Mouse (Mus musculus) forebrain, postnatal 0 days (tissue): ENCODE measurements around the gene Ube2b. TPM values are rescaled to one million over a fixed set of nuclear protein-coding genes. Genes with fewer than 3 reads are reported as not detected.

ENCODE experiments used
- ATAC-seq: fragments of 200-750 bp; cut with Nextera tagmentation; 2 replicates; pipeline ENCODE4 v1.8.0; 2017; ENCODE audit warnings: mild to moderate bottlenecking, moderate library complexity
- DNase-seq: peaks from one replicate; pipeline ENCODE4 v3.0.0-alpha.2; 2015
- H3K27ac ChIP-seq: fragments of 300-500 bp; sonication (generic); 2 replicates; pipeline ENCODE4 v1.5.1; 2014; ENCODE audit warnings: low read depth, mild to moderate bottlenecking, antibody characterized with exemption, low read length, moderate library complexity, mixed read lengths
- H3K27me3 ChIP-seq: fragments of 300-500 bp; sonication (generic); 2 replicates; pipeline ENCODE4 v1.6.1; 2014; ENCODE audit warnings: mild to moderate bottlenecking, low read length, mixed read lengths; ENCODE audit not compliant: insufficient read depth
- H3K36me3 ChIP-seq: fragments of 300-500 bp; sonication (generic); 2 replicates; pipeline ENCODE4 v1.6.1; 2014; ENCODE audit warnings: mild to moderate bottlenecking, moderate library complexity; ENCODE audit not compliant: insufficient read depth
- H3K4me1 ChIP-seq: fragments of 300-500 bp; sonication (generic); 2 replicates; pipeline ENCODE4 v1.6.1; 2014; ENCODE audit warnings: antibody characterized with exemption; ENCODE audit not compliant: insufficient read depth
- H3K4me2 ChIP-seq: fragments of 300-500 bp; sonication (generic); 2 replicates; pipeline ENCODE4 v1.6.1; 2014; ENCODE audit warnings: low read depth, mild to moderate bottlenecking, moderate library complexity
- H3K4me3 ChIP-seq: fragments of 300-500 bp; sonication (generic); 2 replicates; pipeline ENCODE4 v1.5.1; 2014; ENCODE audit warnings: low read depth, low read length, mixed read lengths
- H3K9ac ChIP-seq: fragments of 300-500 bp; sonication (generic); 2 replicates; pipeline ENCODE4 v1.6.1; 2014; ENCODE audit warnings: mild to moderate bottlenecking
- H3K9me3 ChIP-seq: fragments of 300-500 bp; sonication (generic); 2 replicates; pipeline ENCODE4 v1.6.1; 2016; ENCODE audit warnings: low read length
- CTCF ChIP-seq: sonication (generic); IDR thresholded peaks from 2 replicates; pipeline ENCODE4 v1.5.1; 2016; ENCODE audit warnings: antibody characterized with exemption, control low read depth, low read depth
- WGBS: fragments of 180-500 bp; shearing (Covaris S2); extraction: QIAGEN DNeasy Blood & Tissue Kit; methylation state at CpG from one replicate; pipeline ENCODE4 v1.1.7; 2014; 5-methylcytosine and 5-hydroxymethylcytosine counted together
- polyA plus RNA-seq: library from polyadenylated mRNA; unstranded; fragments of >200 nt; fragmentation: Nextera tagmentation; extraction: Ambion mirVana; gene quantifications from 2 replicates; pipeline ENCODE4 v1.2.1, GENCODE M21; 2015
- total RNA-seq: library from RNA; depleted of rRNA; stranded (reverse); fragments of >200 nt; gene quantifications from 2 replicates; pipeline ENCODE4 v1.2.3, GENCODE M21; 2014; rRNA removed

The Ube2b gene
- total RNA-seq (148 and 162 TPM in 2 replicates), polyA plus RNA-seq (244 and 249 TPM in 2 replicates)

GRCm38 (mm10) chr11:52000290-52000962 lies at the start of gene Ube2b:
Gene Ube2b (minus strand): TSS chr11:52000762.
- ATAC-seq (peak; percentile 88), DNase-seq (peak; percentile 98)
- peaks cover 24% of the 10 kb centered on the region for H3K36me3 ChIP-seq
- H3K27me3 ChIP-seq, result no peaks in the 10 kb centered on the region
- peak within 1 kb of the TSS; percentile 97 for H3K9ac ChIP-seq
- no peaks in the 10 kb centered on the region for H3K9me3 ChIP-seq
- peaks cover 21% of the 10 kb centered on the region for H3K4me1 ChIP-seq
- TF ChIP-seq CTCF, result no peak
- H3K4me3 ChIP-seq, result peak within 1 kb of the TSS; percentile 95
- peak within 1 kb of the TSS; percentile 83 for H3K4me2 ChIP-seq
- peak within 1 kb of the TSS; percentile 92 for H3K27ac ChIP-seq
- WGBS, result under 1% methylated on average over 59 of the region's 63 CpGs

GRCm38 (mm10) chr11:52046446-52047165 lies 46.0 kb upstream of the Ube2b start:
- 54% methylated on average over 4 of the region's 4 CpGs for WGBS
- ATAC-seq, result no peak

GRCm38 (mm10) chr11:52044156-52044555 lies 43.6 kb upstream of the Ube2b start:
- Histone ChIP-seq H3K27ac (no peak overlapping the region), H3K27me3 (no peaks in the 10 kb centered on the region), H3K9me3 (no peaks in the 10 kb centered on the region), H3K36me3 (peaks cover 13% of the 10 kb centered on the region), H3K4me2 (no peak overlapping the region), H3K4me1 (no peaks in the 10 kb centered on the region), H3K4me3 (no peak overlapping the region), H3K9ac (no peak overlapping the region)
- DNase-seq (no peak), ATAC-seq (no peak)
- TF ChIP-seq CTCF, result no peak

More at GRCm38 (mm10) chr11:52046446-52047165, 46.0 kb upstream of the Ube2b start:
- no peak overlapping the region for H3K4me3 ChIP-seq
- H3K36me3 ChIP-seq, result peaks cover 11% of the 10 kb centered on the region; the same call in 1 of the 2 replicates
- H3K4me1 ChIP-seq, result no peaks in the 10 kb centered on the region
- no peak for TF ChIP-seq CTCF
- no peaks in the 10 kb centered on the region for H3K27me3 ChIP-seq
- H3K4me2 ChIP-seq, result no peak overlapping the region
- H3K27ac ChIP-seq, result no peak overlapping the region
- DNase-seq, result no peak
- H3K9me3 ChIP-seq, result no peaks in the 10 kb centered on the region
- H3K9ac ChIP-seq, result no peak overlapping the region

- DNase-seq, result peak; percentile 18
- ATAC-seq, result no peak
- TF ChIP-seq CTCF, result peak; percentile 41
- Histone ChIP-seq H3K4me1 (no peaks in the 10 kb centered on the region), H3K4me2 (no peak overlapping the region), H3K9me3 (no peaks in the 10 kb centered on the region), H3K27me3 (no peaks in the 10 kb centered on the region), H3K36me3 (peaks cover 13% of the 10 kb centered on the region), H3K9ac (no peak overlapping the region), H3K27ac (no peak overlapping the region), H3K4me3 (no peak overlapping the region)
- 85% methylated on average over 3 of the region's 3 CpGs for WGBS
Measured at GRCm38 (mm10) chr11:52043224-52043623, 42.7 kb upstream of the Ube2b start.

GRCm38 (mm10) chr11:52037659-52038058 lies 37.1 kb upstream of the Ube2b start:
- TF ChIP-seq CTCF, result no peak
- no peak for DNase-seq
- Histone ChIP-seq H3K4me1 (no peaks in the 10 kb centered on the region), H3K27me3 (no peaks in the 10 kb centered on the region), H3K4me2 (no peak overlapping the region), H3K36me3 (peaks cover 10% of the 10 kb centered on the region; the same call in 1 of the 2 replicates), H3K9ac (no peak overlapping the region), H3K27ac (no peak overlapping the region), H3K9me3 (no peaks in the 10 kb centered on the region), H3K4me3 (no peak overlapping the region)
- ATAC-seq, result no peak
- WGBS, result 52% methylated on average over 3 of the region's 3 CpGs

GRCm38 (mm10) chr11:52035905-52036304 lies 35.3 kb upstream of the Ube2b start:
- 82% methylated on average over 3 of the region's 3 CpGs for WGBS
- no peak overlapping the region for H3K9ac ChIP-seq

GRCm38 (mm10) chr11:52033953-52034352 lies 33.4 kb upstream of the Ube2b start:
- Histone ChIP-seq H3K4me3 (no peak overlapping the region), H3K9me3 (no peaks in the 10 kb centered on the region), H3K4me2 (no peak overlapping the region), H3K9ac (no peak overlapping the region), H3K27ac (no peak overlapping the region), H3K27me3 (no peaks in the 10 kb centered on the region), H3K36me3 (peaks cover 10% of the 10 kb centered on the region), H3K4me1 (no peaks in the 10 kb centered on the region)
- WGBS, result 71% methylated on average over 1 of the region's 1 CpGs
- ATAC-seq (no peak), DNase-seq (peak; percentile 12)
- no peak for TF ChIP-seq CTCF

More at GRCm38 (mm10) chr11:52035905-52036304, 35.3 kb upstream of the Ube2b start:
- no peaks in the 10 kb centered on the region for H3K27me3 ChIP-seq
- no peak overlapping the region for H3K27ac ChIP-seq
- no peaks in the 10 kb centered on the region for H3K9me3 ChIP-seq
- DNase-seq, result no peak
- ATAC-seq, result no peak
- no peak overlapping the region for H3K4me2 ChIP-seq
- no peak overlapping the region for H3K4me3 ChIP-seq
- H3K4me1 ChIP-seq, result no peaks in the 10 kb centered on the region
- no peak for TF ChIP-seq CTCF
- peaks cover 13% of the 10 kb centered on the region; the same call in 1 of the 2 replicates for H3K36me3 ChIP-seq
